Mouse (Mus musculus) intestine, embryonic 14.5 days (tissue): ENCODE results near the gene Cfap74. TPM values are rescaled to one million over a fixed set of nuclear protein-coding genes. Genes with fewer than 3 reads are reported as not detected.
"Not testable (repeated sequence)": the region's sequence is repeated elsewhere in the genome, so short reads cannot be mapped to it uniquely, and the experiment has no call there.

ENCODE experiments used
- ATAC-seq: fragments of 200-750 bp; cut with Nextera tagmentation; replicated peaks from 2 replicates; pipeline ENCODE4 v1.8.0; 2017; ENCODE audit warnings: low read depth, moderate number of reproducible peaks, moderate TSS enrichment, moderate library complexity; ENCODE audit not compliant: low FRiP score, low TSS enrichment
- DNase-seq: peaks from one replicate; pipeline ENCODE4 v3.0.0-alpha.2; 2018; ENCODE audit warnings: low spot score
- H3K27ac ChIP-seq: fragments of 300-500 bp; sonication (generic); 2 replicates; pipeline ENCODE4 v1.5.1; 2014; ENCODE audit warnings: low read depth, mild to moderate bottlenecking, control low read depth
- H3K27me3 ChIP-seq: fragments of 300-500 bp; sonication (generic); replicated peaks from 2 replicates; pipeline ENCODE4 v1.6.1; 2014; ENCODE audit warnings: low read length, control low read depth; ENCODE audit not compliant: control insufficient read depth, insufficient read depth
- H3K36me3 ChIP-seq: fragments of 300-500 bp; sonication (generic); 2 replicates; pipeline ENCODE4 v1.6.1; 2014; ENCODE audit warnings: low read length, control low read depth; ENCODE audit not compliant: control insufficient read depth, insufficient read depth
- H3K4me1 ChIP-seq: fragments of 300-500 bp; sonication (generic); replicated peaks from 2 replicates; pipeline ENCODE4 v1.6.1; 2014; ENCODE audit warnings: low read length, control low read depth, mixed read lengths; ENCODE audit not compliant: control insufficient read depth, insufficient read depth
- H3K4me2 ChIP-seq: fragments of 300-500 bp; sonication (generic); 2 replicates; pipeline ENCODE4 v1.6.1; 2014; ENCODE audit warnings: low read length
- H3K4me3 ChIP-seq: fragments of 300-500 bp; sonication (generic); 2 replicates; pipeline ENCODE4 v1.5.1; 2014; ENCODE audit warnings: low read depth, low read length, control low read depth, mixed read lengths
- H3K9ac ChIP-seq: fragments of 300-500 bp; sonication (generic); 2 replicates; pipeline ENCODE4 v1.6.1; 2014; ENCODE audit warnings: mild to moderate bottlenecking, low read length
- H3K9me3 ChIP-seq: fragments of 300-500 bp; sonication (generic); 2 replicates; pipeline ENCODE4 v1.6.1; 2016; ENCODE audit warnings: low read length, control low read depth; ENCODE audit not compliant: control insufficient read depth
- WGBS: fragments of 180-500 bp; shearing (Covaris S2); extraction: QIAGEN DNeasy Blood & Tissue Kit; methylation state at CpG from one replicate; pipeline ENCODE4 v1.1.7; 2014; 5-methylcytosine and 5-hydroxymethylcytosine counted together
- polyA plus RNA-seq: library from polyadenylated mRNA; unstranded; fragments of >200 nt; fragmentation: Nextera tagmentation; extraction: Ambion mirVana; gene quantifications from 2 replicates; pipeline ENCODE4 v1.2.1, GENCODE M21; 2014

The Cfap74 gene
- polyA plus RNA-seq, 1 experiment from 2014 or later = 1.8 TPM

DNA sequence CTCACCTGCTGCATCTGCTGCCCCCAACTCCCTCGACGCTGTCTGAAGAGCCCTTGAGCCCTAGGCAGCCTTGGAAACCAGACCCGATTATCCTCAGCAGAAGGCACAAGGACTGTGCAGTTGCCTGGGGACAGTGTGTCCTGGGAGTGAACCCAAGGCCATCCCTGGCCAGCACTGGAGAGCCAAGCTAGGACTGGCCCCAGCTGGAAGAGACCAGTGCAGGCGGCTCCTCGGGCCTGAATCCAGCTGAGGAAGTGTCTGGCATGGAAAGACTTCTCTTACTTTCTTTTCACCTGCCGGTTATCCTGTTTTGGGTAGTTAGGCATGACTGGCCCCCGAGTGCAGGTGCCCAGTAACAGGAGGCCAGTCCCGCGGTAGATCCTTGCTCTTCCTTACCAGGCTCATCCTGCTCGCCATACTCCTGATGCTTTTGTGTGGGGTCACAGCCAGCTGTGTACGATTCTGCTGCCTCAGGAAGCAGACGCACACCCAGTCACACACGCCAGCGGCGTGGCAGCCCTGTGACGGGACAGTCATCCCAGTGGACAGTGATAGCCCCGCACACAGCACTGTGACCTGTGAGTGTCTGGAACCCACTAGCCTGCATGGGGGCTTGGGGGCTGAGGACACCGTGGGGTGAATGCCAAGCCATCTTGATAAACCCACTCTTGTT lies 60.7 kb downstream of the Cfap74 start:
- Histone ChIP-seq H3K27me3 (no peaks in the 10 kb centered on the region), H3K27ac (no peak overlapping the region), H3K4me3 (no peak overlapping the region), H3K9ac (no peak overlapping the region), H3K9me3 (no peaks in the 10 kb centered on the region), H3K4me2 (no peak overlapping the region), H3K4me1 (peaks cover 8% of the 10 kb centered on the region; the same call in 1 of the 2 replicates), H3K36me3 (no peaks in the 10 kb centered on the region)
- no peak for DNase-seq
- WGBS = 83% methylated on average over 18 of the region's 18 CpGs
- no peak for ATAC-seq

DNA sequence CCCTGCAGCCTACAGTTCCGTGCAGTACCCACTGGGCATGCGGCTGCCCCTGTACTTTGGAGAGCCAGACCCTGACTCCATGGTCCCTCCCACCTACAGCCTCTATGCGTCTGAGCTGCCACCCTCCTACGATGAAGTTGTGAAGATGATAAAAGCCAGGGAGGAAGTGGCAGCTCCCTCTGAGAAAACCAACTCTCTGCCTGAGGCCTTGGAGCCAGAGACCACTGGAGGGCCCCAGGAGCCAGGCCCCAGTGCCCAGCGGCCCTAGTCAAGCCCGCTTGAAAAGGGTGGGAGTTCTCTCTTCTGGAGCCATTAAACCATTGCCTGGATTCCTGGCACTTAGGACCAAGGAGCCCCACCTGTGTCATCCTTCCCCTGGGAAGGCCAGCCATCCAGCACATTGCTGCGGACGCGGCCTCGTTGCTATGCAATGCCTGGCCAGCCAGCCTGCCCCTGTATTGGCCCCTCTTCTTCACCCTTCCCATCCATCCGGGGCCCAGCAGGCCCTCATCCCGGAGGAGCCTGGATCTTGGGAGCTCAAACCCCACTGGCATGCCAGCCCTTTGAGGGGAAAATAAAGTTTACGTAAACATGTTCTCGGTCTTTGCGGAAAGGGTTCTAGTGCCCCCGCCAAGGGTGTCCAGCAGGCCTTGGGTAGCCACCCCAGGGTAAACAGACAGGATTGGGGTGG lies 61.4 kb downstream of the Cfap74 start:
- Histone ChIP-seq H3K36me3 (no peaks in the 10 kb centered on the region), H3K4me1 (peaks cover 8% of the 10 kb centered on the region; the same call in 1 of the 2 replicates), H3K27ac (no peak overlapping the region), H3K4me3 (no peak overlapping the region), H3K9ac (no peak overlapping the region), H3K4me2 (no peak overlapping the region), H3K27me3 (no peaks in the 10 kb centered on the region), H3K9me3 (no peaks in the 10 kb centered on the region)
- WGBS = 70% methylated on average over 16 of the region's 16 CpGs
- ATAC-seq (no peak), DNase-seq (no peak)

DNA sequence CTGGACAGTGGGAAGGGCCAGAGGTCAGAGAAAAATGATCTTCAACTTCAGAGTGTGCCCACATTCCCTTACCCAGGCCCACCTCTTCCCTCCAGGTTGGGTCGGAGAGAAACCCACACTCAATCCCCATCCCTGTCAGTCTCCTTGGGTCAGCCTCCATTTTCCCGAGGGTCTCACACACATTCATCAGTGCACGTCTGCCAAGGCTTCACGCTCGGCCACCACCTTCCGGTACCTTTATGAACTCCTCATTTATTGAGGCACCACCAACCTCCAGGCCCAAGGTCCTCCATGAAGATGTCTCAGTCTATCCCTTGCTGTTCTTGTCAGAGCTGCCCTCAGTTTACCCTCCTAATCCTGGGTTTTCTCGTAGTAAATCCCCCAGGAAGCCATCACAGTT lies 62.0 kb downstream of the Cfap74 start:
- WGBS = 87% methylated on average over 7 of the region's 7 CpGs

DNA sequence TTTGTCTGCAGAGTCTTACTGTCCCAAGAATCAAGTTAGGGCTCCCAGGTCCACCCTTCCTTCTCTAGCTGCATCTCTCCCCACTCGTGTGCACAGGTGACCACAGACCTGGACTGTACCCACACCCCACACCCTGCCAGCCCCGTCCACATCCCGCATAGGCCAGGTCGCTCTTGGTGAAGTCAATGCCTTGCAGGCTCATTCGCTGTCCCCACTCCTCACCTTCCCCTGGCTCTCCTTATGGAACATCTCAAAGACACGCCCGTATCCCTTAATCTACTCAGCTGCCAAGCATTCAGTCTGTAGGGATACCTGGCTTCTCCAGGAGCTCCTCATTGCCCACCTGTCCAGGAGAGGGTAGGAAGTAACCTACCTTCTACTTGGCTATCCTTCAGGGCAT lies 62.4 kb downstream of the Cfap74 start:
- Histone ChIP-seq H3K9me3 (no peaks in the 10 kb centered on the region), H3K36me3 (no peaks in the 10 kb centered on the region), H3K4me3 (no peak overlapping the region), H3K4me2 (no peak overlapping the region), H3K4me1 (peaks cover 8% of the 10 kb centered on the region; the same call in 1 of the 2 replicates), H3K27me3 (no peaks in the 10 kb centered on the region), H3K9ac (no peak overlapping the region), H3K27ac (no peak overlapping the region)
- DNase-seq (no peak), ATAC-seq (no peak)
- WGBS = 86% methylated on average over 7 of the region's 7 CpGs

More for the DNA sequence above, 62.0 kb downstream of the Cfap74 start:
- Histone ChIP-seq H3K27me3 (no peaks in the 10 kb centered on the region), H3K4me2 (no peak overlapping the region), H3K4me1 (peaks cover 8% of the 10 kb centered on the region; the same call in 1 of the 2 replicates), H3K36me3 (no peaks in the 10 kb centered on the region), H3K27ac (no peak overlapping the region), H3K4me3 (no peak overlapping the region), H3K9ac (no peak overlapping the region), H3K9me3 (no peaks in the 10 kb centered on the region)
- DNase-seq (no peak), ATAC-seq (no peak)

DNA sequence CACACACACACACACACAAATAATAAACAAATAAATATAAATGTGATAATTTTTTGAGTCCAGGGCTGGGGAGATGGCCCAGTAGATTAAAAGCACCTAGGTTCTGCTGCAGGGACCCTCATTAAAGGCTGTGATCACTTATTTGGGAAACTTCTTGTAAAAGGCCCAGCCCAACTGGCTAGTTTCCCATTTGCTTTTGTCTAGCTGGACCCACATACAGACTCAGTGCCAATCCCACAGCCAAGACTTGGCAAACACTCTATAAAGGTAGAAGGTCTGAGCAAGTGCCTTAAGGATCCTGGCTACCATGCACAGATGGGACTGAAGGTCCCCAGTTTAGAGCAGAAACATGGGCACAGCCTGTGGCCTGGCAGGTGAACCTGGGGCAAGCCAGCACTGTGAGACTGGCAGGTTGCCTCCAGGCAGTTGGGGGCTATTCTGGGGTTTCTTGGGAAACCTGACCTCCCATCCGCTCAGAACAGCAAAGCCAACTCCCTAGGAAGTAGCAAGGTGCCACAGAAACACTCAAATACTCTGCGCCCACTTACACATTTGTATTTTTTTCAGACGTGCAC lies 63.8 kb downstream of the Cfap74 start:
- Histone ChIP-seq H3K9me3 (no peaks in the 10 kb centered on the region), H3K4me2 (no peak overlapping the region), H3K27ac (no peak overlapping the region), H3K9ac (no peak overlapping the region), H3K4me1 (peaks cover 8% of the 10 kb centered on the region; the same call in 1 of the 2 replicates), H3K4me3 (no peak overlapping the region), H3K36me3 (no peaks in the 10 kb centered on the region), H3K27me3 (no peaks in the 10 kb centered on the region)
- ATAC-seq (no peak), DNase-seq (no peak)
- 64% methylated on average over 3 of the region's 3 CpGs for WGBS

DNA sequence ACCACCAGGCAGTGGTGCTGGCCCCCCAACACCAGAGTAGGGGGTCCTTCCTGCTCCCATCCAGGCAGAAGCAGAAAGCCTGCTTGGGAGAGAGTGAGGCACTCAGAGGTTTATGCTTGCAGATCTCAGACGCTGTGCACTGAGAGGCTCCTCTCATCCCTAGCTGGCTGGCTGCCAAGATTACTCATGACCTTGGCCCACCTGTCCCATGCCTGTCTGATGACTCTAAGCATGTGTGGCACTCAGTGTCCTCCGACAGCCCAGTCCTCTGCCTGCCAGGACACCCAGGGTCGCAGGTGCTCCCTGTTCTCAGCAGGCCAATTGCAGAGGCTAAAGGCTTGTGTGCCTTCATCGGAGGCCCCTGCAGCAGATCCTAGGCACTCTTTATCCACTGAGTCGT lies 64.3 kb downstream of the Cfap74 start:
- H3K9me3 ChIP-seq = no peaks in the 10 kb centered on the region
- H3K4me1 ChIP-seq = peaks cover 8% of the 10 kb centered on the region; the same call in 1 of the 2 replicates
- no peak overlapping the region for H3K4me3 ChIP-seq
- peak; percentile 72 for DNase-seq
- H3K27me3 ChIP-seq = no peaks in the 10 kb centered on the region
- ATAC-seq = peak; percentile 60
- no peak overlapping the region for H3K4me2 ChIP-seq
- no peaks in the 10 kb centered on the region for H3K36me3 ChIP-seq
- no peak overlapping the region for H3K9ac ChIP-seq
- H3K27ac ChIP-seq = no peak overlapping the region
- WGBS = 46% methylated on average over 5 of the region's 5 CpGs

DNA sequence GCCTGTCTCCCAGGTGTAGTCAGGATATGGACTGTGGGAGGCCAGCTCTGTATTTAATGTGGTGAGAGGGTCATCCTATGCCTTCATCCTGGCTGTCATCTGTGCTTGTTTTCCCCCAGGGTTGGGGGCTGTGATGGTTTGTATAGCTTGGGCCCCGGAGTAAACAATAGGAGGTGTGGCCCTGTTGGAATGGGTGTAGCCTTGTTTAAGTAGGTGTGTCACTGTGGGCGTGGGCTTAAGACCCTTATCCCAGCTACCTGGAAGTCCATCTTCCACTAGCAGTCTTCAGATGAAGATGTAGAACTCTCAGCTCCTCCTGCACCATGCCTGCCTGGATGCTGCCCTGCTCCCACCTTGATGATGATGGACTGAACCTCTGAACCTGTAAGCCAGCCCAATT lies 64.8 kb downstream of the Cfap74 start:
- H3K9me3 ChIP-seq, H3K4me1 ChIP-seq, H3K4me3 ChIP-seq, H3K4me2 ChIP-seq, H3K27ac ChIP-seq, H3K9ac ChIP-seq, DNase-seq, H3K27me3 ChIP-seq, ATAC-seq, H3K36me3 ChIP-seq: not testable (repeated sequence)
- WGBS = 49% methylated on average over 2 of the region's 2 CpGs

DNA sequence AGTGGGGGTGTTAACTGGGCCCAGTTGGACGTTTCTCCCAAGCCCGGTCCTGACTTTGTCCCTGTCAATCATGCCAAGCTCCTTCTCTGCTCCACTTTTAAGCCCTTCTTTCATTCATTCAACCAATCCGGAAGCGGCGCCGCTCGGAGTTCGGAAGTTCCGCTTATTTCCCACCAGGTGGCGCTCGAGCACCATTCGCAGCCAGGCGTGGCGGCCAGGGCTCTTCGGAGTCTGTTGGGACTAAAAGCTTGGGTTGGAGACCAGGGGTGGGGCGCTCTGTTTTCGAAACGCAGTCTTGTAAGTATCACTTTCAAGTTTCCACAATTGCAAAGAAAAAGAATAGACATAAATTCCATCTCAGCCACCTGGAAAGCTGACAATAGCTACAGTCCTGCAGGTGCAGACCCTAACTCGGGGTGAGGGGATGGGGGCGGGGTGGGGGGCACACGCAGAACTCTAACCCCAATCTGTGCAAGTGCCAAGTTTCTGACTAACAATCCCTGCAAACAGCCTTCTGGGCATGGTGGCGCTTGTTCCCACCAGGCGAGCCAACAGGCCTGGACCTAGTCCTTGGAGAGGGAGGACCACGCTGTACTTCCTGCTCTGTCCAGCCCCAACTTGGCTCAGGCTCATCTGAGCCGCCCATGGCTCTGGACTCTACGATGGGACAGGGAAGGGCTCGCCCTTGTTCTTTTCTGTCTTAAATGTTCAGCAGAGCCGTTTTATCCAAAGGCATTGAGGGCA lies 72.6 kb downstream of the Cfap74 start:
- H3K27ac ChIP-seq = no peak overlapping the region
- WGBS = 22% methylated on average over 28 of the region's 28 CpGs
- no peaks in the 10 kb centered on the region for H3K27me3 ChIP-seq
- peak overlapping the region; percentile 42 for H3K4me2 ChIP-seq
- no peak overlapping the region for H3K4me3 ChIP-seq
- ATAC-seq (peak; percentile 73), DNase-seq (peak; percentile 97)
- H3K36me3 ChIP-seq = no peaks in the 10 kb centered on the region
- H3K4me1 ChIP-seq = peaks cover 9% of the 10 kb centered on the region
- H3K9ac ChIP-seq = no peak overlapping the region
- H3K9me3 ChIP-seq = no peaks in the 10 kb centered on the region
